Mouse (Mus musculus): ENCODE results near the gene Senp1.

GRCm38 (mm10) chr15:98029798-98030197, 63.7 kb downstream of the Senp1 start:
- no peak for TF ChIP-seq POLR2A (IDR thresholded peaks at IDR 0.05; ENCODE audit: low read depth, low read length)
- TF ChIP-seq CTCF (IDR thresholded peaks at IDR 0.05; ENCODE audit: borderline replicate concordance, insufficient read depth, low read length) = no peak
